Mouse (Mus musculus) lung, postnatal 0 days (tissue): ENCODE data around the gene Arhgap10.

Experiments
- CTCF ChIP-seq: IDR thresholded peaks from 2 replicates; pipeline ENCODE4 v1.5.1; 2016; ENCODE audit warnings: antibody characterized with exemption, mild to moderate bottlenecking
- EP300 ChIP-seq: IDR thresholded peaks from 2 replicates; pipeline ENCODE4 v1.6.1; 2016; ENCODE audit warnings: antibody characterized with exemption, mild to moderate bottlenecking, control low read depth

GRCm38 (mm10) chr8:77282605-77283236 is 235.0 kb downstream of the Arhgap10 start:
- TF ChIP-seq EP300 = no peak
- no peak for TF ChIP-seq CTCF
